Mouse (Mus musculus) adrenal gland, postnatal 4 days (tissue): ENCODE results near the gene Gm20605. TPM values are rescaled to one million over a fixed set of nuclear protein-coding genes. Genes with fewer than 3 reads are reported as not detected.

Source experiments
- DNase-seq, 2 experiments: peaks; one replicate each; pipeline ENCODE4 v3.0.0; 2021 to 2022; ENCODE audit warnings: low spot score in 2 of 2, mixed read lengths in 2 of 2
- total RNA-seq, 2 experiments: library from RNA; stranded (reverse); gene quantifications; 2 replicates each; pipeline ENCODE4 v1.2.3; 2021

Gene Gm20605
- total RNA-seq, 2 experiments from 2014 or later: 16.3 to 16.4 TPM

DNA sequence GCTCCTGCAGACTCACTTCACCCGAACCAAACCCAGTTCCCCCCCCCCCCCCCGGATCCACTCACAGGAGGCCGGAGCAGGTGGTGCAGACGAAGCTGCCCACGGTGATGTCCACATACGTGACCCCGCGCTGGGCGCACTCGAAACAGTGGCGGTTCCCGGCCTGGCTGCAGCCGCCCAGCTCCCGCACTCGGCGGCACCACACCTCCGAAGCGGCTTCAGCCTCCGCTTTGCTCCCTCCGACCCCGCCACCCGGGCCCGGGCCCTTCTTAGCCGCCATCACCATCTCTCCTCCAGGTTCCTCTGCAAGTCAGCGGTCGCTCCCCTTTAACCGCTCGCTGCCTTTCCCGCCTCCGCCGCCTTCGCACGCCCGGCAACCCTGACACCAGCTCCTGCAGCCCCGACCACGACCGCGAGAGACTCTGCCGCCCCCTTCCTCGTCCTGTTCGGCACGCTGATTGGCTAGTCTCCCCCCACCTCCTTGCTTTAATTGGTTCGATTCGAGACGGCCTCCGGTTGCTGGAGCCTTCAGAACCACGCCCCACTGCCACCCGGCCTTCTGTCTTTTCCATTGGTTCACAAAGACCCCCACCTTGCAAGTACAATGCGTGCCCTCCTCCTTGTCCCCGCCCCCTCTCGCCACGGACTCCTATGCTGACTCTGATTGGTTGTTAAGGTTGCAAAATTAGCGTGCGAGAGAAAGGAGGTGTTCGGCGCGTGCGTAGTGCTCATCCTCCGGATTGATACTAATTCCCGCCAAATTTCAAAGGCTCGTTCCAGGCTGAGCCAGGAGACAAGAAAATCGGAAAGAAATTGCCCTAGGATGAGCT lies 55.5 kb downstream of the Gm20605 start, which contains the start of gene Agfg2:
Gene Agfg2 (minus strand): TSS at position 433 of the 830 bp plus-strand sequence.
- DNase-seq: peak; percentile 91 to 95

DNA sequence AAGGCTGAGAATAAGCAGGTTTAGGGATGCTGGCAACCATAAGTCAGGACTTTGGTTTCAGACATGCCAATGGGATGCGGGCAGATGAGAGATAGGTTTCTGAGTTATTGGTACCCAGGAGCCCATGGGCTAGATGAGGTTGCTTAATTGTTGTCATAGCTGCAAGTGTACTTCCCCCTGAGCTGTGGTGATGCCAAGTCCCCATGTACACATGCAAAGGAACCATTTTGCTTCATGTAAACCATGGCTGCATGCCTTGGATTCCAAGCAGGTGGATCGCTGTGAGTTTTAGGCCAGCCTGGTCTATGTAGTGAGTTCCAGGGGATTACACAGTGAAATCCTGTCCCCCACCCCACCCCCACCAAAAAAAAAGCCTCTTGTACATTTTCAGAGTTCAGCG lies 56.7 kb downstream of the Gm20605 start:
- DNase-seq: no peak

DNA sequence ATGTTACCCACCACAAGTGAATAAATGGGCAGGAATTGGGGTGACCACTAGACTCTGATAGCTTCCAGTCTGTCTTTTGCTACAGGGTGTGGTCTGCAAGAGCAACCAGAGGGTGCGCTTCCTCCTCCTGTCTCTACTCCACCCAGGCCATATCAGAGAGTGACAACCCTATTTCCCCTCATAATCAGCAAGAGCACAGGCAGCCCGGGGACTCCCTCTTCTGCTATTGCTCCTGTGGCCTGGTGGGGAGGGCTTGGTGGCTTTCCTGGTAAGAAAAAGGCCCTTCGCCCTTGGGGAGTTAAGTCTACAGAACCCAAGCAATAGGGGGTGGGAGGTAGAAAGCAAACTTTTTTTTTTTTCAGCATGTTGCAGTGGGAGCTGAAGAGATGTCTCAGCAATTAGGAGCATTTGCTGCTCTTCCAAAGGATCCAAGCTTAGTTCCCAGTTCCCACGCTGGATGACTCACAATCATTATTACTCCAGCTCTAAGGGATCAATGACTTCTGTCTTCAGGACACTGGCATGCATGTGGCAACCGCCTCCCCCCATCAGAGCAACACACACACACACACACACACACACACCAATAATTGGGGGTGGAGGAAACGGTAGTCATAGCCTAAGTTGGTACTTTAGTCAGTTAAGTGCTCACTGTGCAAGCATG lies 57.3 kb downstream of the Gm20605 start:
- no peak for DNase-seq

DNA sequence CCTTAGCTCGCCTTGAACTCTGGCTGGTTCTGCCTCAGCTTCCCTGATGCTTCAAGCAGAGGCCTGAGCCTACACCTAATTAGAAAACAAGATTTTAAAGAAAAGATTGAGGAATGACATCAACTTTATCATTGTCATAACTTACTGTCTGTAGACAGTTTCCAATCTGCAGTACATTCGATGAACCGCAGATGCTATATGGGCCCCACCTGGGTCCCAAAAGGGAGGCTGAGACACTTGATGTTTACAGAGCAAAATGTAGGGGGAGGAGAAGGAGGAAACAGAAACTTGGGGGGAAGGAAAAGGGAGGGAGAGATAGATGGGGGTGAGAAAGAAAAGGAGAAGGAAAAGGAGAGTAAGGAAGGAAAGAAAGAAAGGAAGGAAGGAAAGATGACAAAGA lies 61.0 kb downstream of the Gm20605 start:
- no peak for DNase-seq

DNA sequence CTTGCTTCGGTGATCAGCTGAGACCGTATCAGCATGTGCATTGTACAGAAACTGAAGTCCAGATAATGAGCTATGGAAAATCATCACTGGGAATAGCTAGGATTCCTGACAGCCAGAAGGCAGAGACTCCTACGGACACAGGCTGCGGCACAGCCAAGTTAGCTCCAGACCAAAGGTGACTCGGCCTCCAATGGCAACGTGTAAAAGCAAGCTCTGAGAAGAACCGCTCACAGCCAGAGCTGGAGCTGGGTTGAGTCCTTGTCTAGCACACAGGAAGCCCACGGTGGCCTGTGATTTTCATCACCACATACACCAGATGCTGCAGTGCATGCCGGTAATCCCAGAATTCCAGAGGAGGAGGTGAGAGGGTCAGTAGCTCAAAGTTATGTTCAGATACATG lies 61.6 kb downstream of the Gm20605 start:
- no peak for DNase-seq

DNA sequence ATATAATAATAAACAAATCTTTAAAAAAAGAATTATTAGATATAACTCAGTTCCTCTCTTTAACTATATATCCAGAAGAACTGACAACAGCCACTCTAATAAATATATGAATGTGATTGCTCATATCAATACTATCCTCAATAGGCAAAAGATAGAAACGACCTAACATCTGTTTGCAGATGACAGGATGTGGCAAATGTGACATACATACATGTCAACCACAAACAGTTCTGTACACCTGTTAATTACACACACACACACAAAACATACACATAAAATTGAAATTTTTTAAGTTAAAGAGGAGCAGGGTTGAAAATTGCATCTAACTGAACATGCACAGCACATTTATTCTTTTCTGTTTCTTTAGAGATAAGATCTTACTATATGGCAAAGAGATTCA lies 62.9 kb downstream of the Gm20605 start:
- DNase-seq: no peak

Other genes with a start within 250 kb of the Gm20605 start
- under 1 TPM; 0.20 to 0.36 TPM for gene Zan, start 152.1 kb upstream of the Gm20605 start, total RNA-seq
- gene Pop7, start 126.7 kb upstream of the Gm20605 start, total RNA-seq: 10 to 100 TPM; 26.5 to 26.9 TPM
- 10 to 100 TPM; 65.1 to 69.2 TPM for gene Gigyf1, start 110.6 kb upstream of the Gm20605 start, total RNA-seq
- gene Epo, start 95.9 kb upstream of the Gm20605 start, total RNA-seq: not detected
- gene Gnb2, start 95.7 kb upstream of the Gm20605 start, total RNA-seq: 100 to 1,000 TPM; 771 to 773 TPM
- 1 to 10 TPM; 8.1 TPM for gene Actl6b, start 75.7 kb upstream of the Gm20605 start, total RNA-seq
- 10 to 100 TPM in 1 of 2 experiments, 1 to 10 TPM in 1; 2.4 to 25.8 TPM for gene Tfr2, start 59.3 kb upstream of the Gm20605 start, total RNA-seq
- 10 to 100 TPM; 52.4 to 54.0 TPM for gene Mospd3, start 28.1 kb upstream of the Gm20605 start, total RNA-seq
- gene Pcolce, start 15.4 kb upstream of the Gm20605 start, total RNA-seq: 100 to 1,000 TPM; 549 to 594 TPM
- 1 to 10 TPM; 1.2 to 3.3 TPM for gene Fbxo24, start 173 bp upstream of the Gm20605 start, total RNA-seq
- 10 to 100 TPM; 27.9 to 34.5 TPM for gene Lrch4, start 54 bp upstream of the Gm20605 start, total RNA-seq
- gene Sap25, start 12.2 kb downstream of the Gm20605 start, total RNA-seq: 1 to 10 TPM; 8.3 to 8.9 TPM
- under 1 TPM; 0.56 to 0.79 TPM for gene Irs3, start 16.5 kb downstream of the Gm20605 start, total RNA-seq
- gene Agfg2, start 55.6 kb downstream of the Gm20605 start, total RNA-seq: 10 to 100 TPM; 28.5 to 31.9 TPM
- gene Nyap1, start 112.4 kb downstream of the Gm20605 start, total RNA-seq: 10 to 100 TPM; 10.9 to 11.6 TPM
- gene Tsc22d4, start 116.6 kb downstream of the Gm20605 start, total RNA-seq: 100 to 1,000 TPM; 138 to 140 TPM
- 10 to 100 TPM; 29.9 to 40.3 TPM for gene Ppp1r35, start 149.7 kb downstream of the Gm20605 start, total RNA-seq
- gene Mepce, start 158.5 kb downstream of the Gm20605 start, total RNA-seq: 10 to 100 TPM; 58.4 to 67.5 TPM
- gene Zcwpw1, start 158.6 kb downstream of the Gm20605 start, total RNA-seq: 1 to 10 TPM; 8.9 to 9.3 TPM
- gene Pilra, start 207.1 kb downstream of the Gm20605 start, total RNA-seq: 1 to 10 TPM; 3.1 to 5.5 TPM
- 1 to 10 TPM; 2.9 to 3.6 TPM for gene Pilrb1, start 228.9 kb downstream of the Gm20605 start, total RNA-seq
- gene Pilrb2, start 242.6 kb downstream of the Gm20605 start, total RNA-seq: 1 to 10 TPM; 2.8 to 3.4 TPM